In the genomic region with DNA sequence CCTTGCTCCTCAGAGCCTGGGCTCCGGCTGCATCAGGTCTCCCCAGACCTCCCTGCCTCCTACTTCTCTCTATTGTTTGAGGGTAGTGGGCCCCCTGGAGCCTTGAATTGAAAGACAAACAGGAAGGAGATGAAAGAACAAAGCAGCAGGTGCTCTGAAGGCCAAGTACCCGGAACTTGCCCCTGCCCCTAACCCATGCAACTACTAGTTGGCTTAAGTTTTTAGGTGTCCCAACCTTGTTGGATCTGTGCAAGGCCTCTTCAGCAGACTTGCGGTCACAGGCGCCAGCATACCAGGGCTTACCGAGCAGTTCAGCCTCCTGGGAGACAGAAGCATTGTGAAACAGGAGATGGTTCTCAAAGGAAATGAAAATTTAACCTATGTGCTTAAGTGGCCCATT, we compare ENCODE assay signal across 16 mouse cellular contexts. TPM values are rescaled to one million over a fixed set of nuclear protein-coding genes. Genes with fewer than 3 reads are reported as not detected.
DNase-seq lines count a peak whose midpoint lies in the region; ATAC-seq lines count a peak whose summit lies in the region.
"Had no signal": no experiment of that assay in that cellular context is flagged by ENCODE, and none has a peak within 500 bp of the region (broad histone marks: within the 10 kb centered on the region; RNA-seq: fewer than 3 reads in every experiment).

No protein-coding gene starts in this region.

- peak; percentile 21 to 53; a peak in 2 of 4 replicates for ATAC-seq in hematopoietic stem cell, adult 5-6 weeks (replicated peaks in 1 of 2; ENCODE audit: insufficient read depth in 1 of 2, low FRiP score in 2 of 2, low TSS enrichment in 1 of 2, low read depth in 1 of 2, poor library complexity in 2 of 2, severe bottlenecking in 2 of 2)
- ATAC-seq: forebrain, embryonic 13.5 days; hindbrain, embryonic 16.5 days; lung, postnatal 0 days had no signal

- DNase-seq in 416B (ENCODE audit: low read depth) (peak; percentile 8), ES-CJ7 (ENCODE audit: low read depth, low spot score) (peak; percentile 91)
- DNase-seq in thymus, postnatal 0 days (ENCODE audit: low spot score): peak; percentile 67
- no peak for DNase-seq in retina, postnatal 1 day
- no peak for DNase-seq in layer of hippocampus, adult 8-10 months (ENCODE audit: low spot score in 2 of 2)
- DNase-seq in left cerebral cortex, adult 18-20 months (ENCODE audit: low spot score in 2 of 2): no peak
- DNase-seq: cerebellum, adult 11 months; cerebellum, postnatal 36 days; gastrocnemius, postnatal 25 days; kidney, adult 11 months; kidney, postnatal 14 days; right cerebral cortex, postnatal 4 days had no signal

RNA-seq across cellular contexts. Expression of a gene that starts 41.5 kb away (rescaled TPM):
- total RNA-seq in hematopoietic stem cell, adult 5-6 weeks (2017): 34.1 and 42.1 TPM in 2 replicates
- 10.7 and 12.8 TPM in 2 replicates for polyA plus RNA-seq in thymus, postnatal 0 days (2015; fragmentation: Nextera tagmentation; extraction: Ambion mirVana)
- total RNA-seq in layer of hippocampus, adult 8-10 months (2022): 1 to 10 TPM; 6.3 to 8.7 (median 7.9) TPM
- 1 to 10 TPM; 6.7 to 7.2 TPM for total RNA-seq in left cerebral cortex, adult 18-20 months (2021)

RNA-seq across cellular contexts. Expression of a gene that starts 58.3 kb away (rescaled TPM):
- 3.5 and 4.1 TPM in 2 replicates for total RNA-seq in hematopoietic stem cell, adult 5-6 weeks (2017)
- polyA plus RNA-seq in thymus, postnatal 0 days (2015; fragmentation: Nextera tagmentation; extraction: Ambion mirVana): 4.7 and 5.5 TPM in 2 replicates
- 10 to 100 TPM in 2 of 4 experiments, 1 to 10 TPM in 2; 7.0 to 16.5 (median 11.2) TPM for total RNA-seq in layer of hippocampus, adult 8-10 months (2022)
- 10 to 100 TPM in 1 of 2 experiments, 1 to 10 TPM in 1; 7.0 to 10.5 TPM for total RNA-seq in left cerebral cortex, adult 18-20 months (2021)

Comparison
In these comparisons a context has a peak if more than half of its experiments do, and no peak if none do; other contexts are left out.
1. DNase-seq: peak in 416B (single experiment), ES-CJ7 (single experiment) and thymus, postnatal 0 days (single experiment); none in retina, postnatal 1 day (single experiment), layer of hippocampus, adult 8-10 months (0 of 2) and left cerebral cortex, adult 18-20 months (0 of 2).